Mouse (Mus musculus) cerebellum, adult 11-12 months (tissue): ENCODE measurements at regions not wholly inside any gene's neighbourhood (a gene's known extent, or its start where the extent isn't known, plus 50 kb on each side); places are given as distances from the start of the nearest gene placed in this dataset.

Source experiments
- DNase-seq: peaks from one replicate; pipeline ENCODE4 v3.0.0; 2022

DNA sequence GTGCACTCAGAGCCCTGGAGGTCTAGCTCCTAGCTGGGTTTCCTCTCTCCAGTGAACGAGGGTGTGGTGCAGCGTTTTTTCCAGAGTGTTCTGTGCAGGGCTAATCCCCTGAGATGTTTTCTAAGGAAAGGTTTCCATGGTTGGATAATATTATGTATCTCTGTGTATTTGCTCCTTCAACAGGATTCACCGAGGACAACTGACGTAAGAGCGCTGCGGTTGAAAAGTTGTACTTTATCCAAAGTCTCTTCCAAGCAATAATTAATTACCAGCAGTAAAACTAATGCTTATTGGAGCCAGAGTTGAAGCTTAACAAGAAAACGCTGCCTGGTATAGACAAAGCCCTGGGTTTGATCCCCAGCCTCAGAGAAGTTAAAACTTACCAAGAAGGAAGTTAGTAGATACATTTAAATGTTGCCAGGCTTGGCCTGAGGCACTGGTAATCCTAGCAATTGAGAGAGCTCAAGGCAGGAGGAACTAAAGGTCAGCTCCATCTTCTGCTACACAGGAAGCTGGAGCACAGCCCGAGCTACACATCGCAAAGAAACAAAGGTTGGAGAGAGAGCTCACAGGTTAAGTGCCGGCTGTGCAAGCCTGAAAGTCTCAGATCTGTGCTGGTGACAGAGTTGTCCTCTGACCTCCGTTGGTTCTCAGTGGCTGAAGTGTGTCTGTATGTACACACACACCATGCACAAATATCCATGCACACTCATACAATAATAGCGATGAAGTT, 51.2 kb upstream of the Rap1b start:
- no peak for DNase-seq

GRCm38 (mm10) chr10:117897766-117898165, 51.9 kb upstream of the Rap1b start:
- DNase-seq, result no peak

- no peak for DNase-seq
These were observed 52.6 kb upstream of the Rap1b start for GRCm38 (mm10) chr10:117898391-117898790.

DNA sequence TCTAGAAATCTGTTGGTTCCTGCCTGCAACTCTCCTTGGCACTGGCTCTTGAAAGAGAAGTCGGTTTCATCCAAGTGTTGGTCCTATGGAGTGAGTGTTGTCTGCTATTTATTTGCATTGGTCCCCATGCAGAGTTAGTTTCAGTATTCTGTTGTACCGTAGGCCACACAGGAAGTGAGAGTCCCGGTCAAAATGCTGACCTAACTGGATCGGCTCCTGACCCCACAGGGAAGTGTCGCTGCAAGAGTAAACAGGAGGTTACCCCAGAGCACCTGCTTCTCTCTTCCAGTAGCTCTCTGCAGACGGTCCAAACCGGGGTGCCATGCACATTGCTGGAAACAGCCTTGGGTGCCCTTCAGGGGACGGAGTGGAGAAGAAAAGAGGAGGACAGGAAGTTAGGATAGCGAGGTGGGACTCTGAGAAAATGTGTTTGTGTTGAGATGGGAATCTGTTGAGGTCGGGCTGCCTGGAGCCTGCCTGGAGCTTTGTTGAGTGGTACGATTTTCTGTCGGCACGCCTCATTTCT, 53.6 kb upstream of the Rap1b start:
- no peak for DNase-seq

DNA sequence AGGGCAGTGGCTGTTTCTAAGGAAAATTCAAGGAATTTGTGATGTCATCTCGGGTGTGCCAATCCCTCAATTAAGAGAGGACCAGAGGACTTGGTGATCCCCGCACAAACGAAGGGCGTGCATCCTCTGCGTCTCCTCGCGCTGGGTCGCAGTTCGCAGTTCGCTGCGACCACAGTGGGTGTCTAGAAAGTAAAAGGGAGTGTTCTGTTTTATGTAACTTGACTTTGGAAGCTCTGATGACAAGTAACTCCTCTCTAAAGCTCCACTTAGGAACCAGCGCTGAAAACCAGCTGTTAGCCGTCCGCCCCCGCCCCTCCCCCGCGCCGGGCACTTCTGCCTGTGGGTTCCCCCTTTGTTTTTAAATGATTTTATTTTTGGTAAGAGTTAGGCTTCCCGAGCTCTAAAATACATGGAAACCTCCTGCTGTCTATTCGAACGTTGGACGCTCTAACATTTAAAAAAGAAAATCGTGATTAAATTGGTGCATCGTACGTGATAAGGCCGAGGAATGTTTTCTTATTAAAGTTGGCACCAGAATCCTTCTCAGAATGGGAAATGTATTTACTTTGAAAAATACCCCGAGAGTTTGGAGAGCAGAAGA, 59.9 kb upstream of the Rap1b start:
- no peak for DNase-seq

DNA sequence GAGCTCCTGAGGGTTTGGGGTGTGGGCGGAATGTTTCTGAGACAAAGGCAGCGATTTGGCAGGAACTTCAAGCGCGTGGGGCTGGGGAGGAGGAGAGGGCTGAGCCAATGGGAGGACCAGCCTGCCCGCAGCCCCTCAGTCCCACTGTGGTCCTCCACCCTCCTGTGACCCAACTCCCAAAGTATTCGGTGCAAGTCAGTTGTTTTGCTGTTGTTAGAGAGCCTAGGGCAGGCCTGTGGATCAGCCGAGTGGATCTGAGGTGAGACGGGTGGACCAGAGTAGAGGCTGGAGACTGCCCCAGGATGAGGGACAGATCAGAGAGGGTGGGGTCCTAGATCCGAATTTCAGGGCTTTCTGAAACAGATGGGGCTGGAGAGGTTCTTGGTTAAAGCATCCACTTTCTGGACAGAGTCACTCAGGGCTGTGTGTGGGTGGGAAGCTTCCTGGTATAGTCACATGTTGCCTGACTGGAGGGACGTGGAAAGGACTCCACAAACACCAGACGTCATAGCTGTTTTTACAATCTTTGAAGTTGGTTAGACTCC, 60.5 kb upstream of the Rap1b start:
- no peak for DNase-seq

- DNase-seq, result no peak
These were observed 62.3 kb upstream of the Rap1b start for GRCm38 (mm10) chr10:117908079-117908675.

DNA sequence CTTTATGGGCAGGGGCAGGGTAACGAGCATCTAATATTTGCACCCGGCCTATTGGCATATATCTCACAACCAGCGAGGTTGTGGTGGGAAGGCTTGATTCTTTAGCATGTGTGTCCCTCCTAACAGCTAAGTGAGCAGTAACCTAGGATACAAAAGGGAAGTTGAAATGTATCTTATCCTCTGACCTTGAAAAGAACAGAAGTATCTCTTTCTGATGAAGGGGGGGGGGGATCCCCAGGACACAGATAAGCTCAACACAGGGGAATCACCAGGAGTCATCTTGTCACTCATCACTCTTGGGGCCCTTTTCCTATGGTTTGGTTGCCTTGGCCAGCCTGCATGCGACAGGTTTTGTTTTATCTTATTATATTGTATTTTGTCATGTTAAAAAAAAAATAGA, 63.3 kb upstream of the Rap1b start:
- DNase-seq, result no peak

GRCm38 (mm10) chr10:117909811-117910239, 64.0 kb upstream of the Rap1b start:
- DNase-seq, result no peak

DNA sequence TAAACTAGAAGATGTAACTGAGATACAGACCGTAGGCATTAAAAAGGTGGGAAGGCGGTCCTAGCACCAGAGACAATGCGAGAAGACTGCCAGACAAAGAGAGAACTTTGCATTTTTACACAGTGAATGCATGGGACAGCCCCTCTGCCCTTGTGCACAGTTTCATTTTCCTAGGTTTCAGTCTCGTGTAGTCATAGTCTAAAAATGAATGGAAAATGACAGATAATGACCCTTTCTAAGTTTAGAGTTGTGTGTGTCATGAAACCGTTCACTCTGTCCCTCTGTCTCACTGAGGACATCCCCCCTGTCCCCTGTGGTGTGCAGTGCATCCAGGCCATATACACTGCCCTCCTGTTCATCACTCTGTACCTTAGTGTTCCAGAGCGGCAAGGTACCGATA, 64.6 kb upstream of the Rap1b start:
- DNase-seq, result no peak

- DNase-seq, result no peak
These were observed 69.3 kb upstream of the Rap1b start for GRCm38 (mm10) chr10:117915011-117915735.

- no peak for DNase-seq
These were observed 70.4 kb upstream of the Rap1b start for GRCm38 (mm10) chr10:117916280-117916679.

DNA sequence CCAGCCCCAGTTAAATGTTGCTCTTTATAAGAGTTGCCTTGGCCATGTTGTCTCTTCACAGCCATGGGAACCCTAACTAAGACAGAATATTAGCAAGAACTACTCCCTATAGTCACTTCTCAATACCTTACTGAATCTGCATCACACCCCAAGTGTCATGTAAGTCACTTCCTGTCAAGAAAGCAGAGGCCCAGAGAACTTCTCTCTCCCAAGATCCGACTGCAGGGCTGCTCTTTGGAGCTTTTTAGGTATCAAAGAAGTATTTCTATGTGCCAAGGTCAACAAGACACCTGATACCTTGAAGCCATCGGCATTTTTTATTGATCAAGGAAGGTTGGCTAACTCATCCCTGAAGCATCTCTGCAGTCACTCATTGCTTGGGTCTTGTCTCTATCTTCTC, 72.0 kb upstream of the Rap1b start:
- DNase-seq, result no peak

GRCm38 (mm10) chr10:117918616-117919015, 72.8 kb upstream of the Rap1b start:
- DNase-seq, result no peak

- DNase-seq, result no peak
These were observed 73.5 kb upstream of the Rap1b start for GRCm38 (mm10) chr10:117919186-117919941.

- DNase-seq, result no peak
These were observed 79.4 kb upstream of the Rap1b start for GRCm38 (mm10) chr10:117925186-117925585.

DNA sequence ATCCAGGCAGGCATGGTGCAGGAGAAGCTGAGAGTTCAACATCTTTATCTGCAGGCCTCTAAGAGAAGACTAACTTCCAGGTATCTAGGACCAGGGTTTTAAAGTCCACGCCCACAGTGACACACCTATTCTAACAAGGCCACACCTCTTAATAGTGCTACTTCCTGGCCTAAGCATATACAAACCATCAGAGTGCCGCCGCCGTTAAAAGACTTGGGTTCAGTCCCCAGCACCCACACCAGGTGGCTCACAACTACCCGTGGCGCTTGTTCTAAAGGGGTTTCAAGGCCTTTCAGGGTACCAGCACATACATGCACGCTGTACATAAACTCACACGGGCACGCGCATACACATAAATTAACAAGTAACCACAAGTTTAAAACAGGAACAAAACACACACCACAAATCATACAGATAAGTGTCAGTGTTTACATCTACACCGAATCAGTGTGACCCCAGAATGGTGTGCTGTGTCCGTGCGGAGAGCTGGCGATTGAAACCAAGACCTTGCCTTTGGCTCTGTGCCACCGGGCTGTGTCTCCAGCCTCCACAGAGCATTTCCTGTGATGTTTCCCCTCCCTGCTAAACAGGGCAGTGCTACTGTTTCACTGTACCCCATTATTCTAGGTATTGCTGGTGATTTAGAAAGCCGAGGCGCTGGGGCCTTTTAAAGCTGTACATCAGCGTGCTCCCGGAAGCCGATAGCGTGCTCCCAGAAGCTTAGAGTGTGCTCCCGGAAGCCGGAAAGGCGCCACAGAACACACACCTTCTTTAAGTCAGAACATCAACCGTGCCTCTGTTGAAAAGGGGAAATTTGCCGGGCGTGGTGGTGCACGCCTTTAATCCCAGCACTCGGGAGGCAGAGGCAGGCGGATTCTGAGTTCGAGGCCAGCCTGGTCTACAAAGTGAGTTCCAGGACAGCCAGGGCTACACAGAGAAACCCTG, 80.0 kb upstream of the Rap1b start:
- DNase-seq, result no peak

GRCm38 (mm10) chr10:117928998-117929397, 83.2 kb upstream of the Rap1b start:
- DNase-seq, result no peak

GRCm38 (mm10) chr10:117934797-117935196, 89.0 kb upstream of the Rap1b start:
- no peak for DNase-seq

DNA sequence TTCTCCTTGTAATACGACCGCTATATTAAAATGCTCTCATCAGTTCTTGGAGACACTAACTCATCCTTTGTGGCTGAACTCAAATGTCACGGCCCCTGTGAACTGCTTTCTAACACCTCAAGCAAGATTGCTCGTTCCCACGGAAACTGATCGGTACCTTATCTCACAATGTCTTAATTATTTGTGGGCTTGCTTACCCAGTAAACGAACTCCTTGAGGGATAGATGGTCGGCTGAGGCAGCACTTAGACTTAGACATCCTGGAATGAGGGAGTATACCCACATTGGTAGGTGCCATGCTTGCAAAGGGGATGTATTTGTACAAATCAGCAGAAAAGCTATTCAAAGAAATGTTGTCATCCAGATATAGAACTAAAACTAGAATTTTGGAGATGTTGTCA, 92.9 kb upstream of the Rap1b start:
- no peak for DNase-seq
